Mouse (Mus musculus): Measurements from ENCODE around the gene Wscd1. TPM values are rescaled to one million over a fixed set of nuclear protein-coding genes. Genes with fewer than 3 reads are reported as not detected.

The Wscd1 gene
- total RNA-seq, 1 experiment from 2014 or later: not detected

- ATAC-seq (replicated peaks in 1 of 2; ENCODE audit: insufficient read depth in 1 of 2, low FRiP score in 2 of 2, low TSS enrichment in 1 of 2, low read depth in 1 of 2, poor library complexity in 2 of 2, severe bottlenecking in 2 of 2): no peak
Measured at GRCm38 (mm10) chr11:71764743-71765142, 15.0 kb downstream of the Wscd1 start.

- ATAC-seq (replicated peaks in 1 of 2; ENCODE audit: insufficient read depth in 1 of 2, low FRiP score in 2 of 2, low TSS enrichment in 1 of 2, low read depth in 1 of 2, poor library complexity in 2 of 2, severe bottlenecking in 2 of 2): no peak
Measured at GRCm38 (mm10) chr11:71765335-71765734, 15.6 kb downstream of the Wscd1 start.

DNA sequence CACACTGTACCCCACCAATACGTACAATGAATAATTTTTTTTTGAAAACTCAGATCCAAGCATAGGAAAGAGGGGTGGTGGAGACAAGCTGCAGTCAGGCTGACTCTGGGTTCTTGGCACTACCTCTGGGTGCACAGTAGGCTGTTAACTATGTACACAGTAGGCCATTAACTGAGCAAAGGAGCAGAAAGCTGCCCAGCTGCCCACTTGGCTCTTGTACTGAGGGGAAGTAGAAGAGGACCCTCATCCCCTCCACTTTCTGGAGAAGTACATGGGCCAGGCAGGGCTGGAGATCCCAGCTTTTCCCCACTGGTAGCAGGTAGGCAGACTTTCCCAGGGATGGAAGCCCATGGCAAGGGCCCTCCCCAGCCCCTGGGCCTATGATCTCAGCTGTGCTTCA is 16.7 kb downstream of the Wscd1 start:
- ATAC-seq (replicated peaks in 1 of 2; ENCODE audit: insufficient read depth in 1 of 2, low FRiP score in 2 of 2, low TSS enrichment in 1 of 2, low read depth in 1 of 2, poor library complexity in 2 of 2, severe bottlenecking in 2 of 2): no peak

DNA sequence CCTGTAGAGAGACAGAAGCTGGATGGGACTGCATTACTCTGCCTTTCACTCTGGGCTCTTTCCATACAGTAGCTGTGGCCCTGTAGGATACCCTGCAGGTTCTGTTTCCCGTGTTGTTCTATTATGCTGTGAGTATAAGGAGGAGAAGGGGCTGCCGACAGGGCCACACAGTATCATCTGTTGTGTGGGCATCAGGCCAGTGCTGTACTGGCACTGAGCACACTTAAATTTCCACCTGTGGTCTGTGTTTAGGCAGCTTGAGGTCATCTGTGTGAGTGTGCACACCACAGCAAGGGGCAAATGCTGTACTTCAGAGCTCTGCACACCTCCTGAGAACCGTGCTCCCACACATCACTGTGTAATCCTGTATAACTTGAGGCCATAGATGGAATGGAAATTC is 18.0 kb downstream of the Wscd1 start:
- no peak for ATAC-seq (replicated peaks in 1 of 2; ENCODE audit: insufficient read depth in 1 of 2, low FRiP score in 2 of 2, low TSS enrichment in 1 of 2, low read depth in 1 of 2, poor library complexity in 2 of 2, severe bottlenecking in 2 of 2)

DNA sequence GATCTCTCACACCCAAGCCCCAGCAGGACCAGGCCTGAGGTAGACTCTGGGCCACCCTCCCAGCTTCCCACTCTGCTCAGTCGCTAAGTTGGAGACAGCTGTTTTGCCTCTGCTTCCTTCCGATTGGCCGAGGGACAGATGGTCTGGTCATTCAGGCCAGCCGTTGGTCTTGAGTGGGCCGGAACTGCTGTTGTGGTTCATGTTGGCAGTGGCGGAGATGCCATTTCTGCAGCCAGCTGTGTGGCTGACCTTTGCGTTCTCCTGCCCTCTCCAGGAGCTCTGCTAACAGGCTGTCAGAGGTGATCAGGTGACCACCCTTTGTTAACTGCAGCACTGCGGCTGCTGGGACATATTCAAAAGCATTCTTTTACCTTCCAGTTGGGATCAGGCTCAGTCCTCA is 20.0 kb downstream of the Wscd1 start:
- no peak for ATAC-seq (replicated peaks in 1 of 2; ENCODE audit: insufficient read depth in 1 of 2, low FRiP score in 2 of 2, low TSS enrichment in 1 of 2, low read depth in 1 of 2, poor library complexity in 2 of 2, severe bottlenecking in 2 of 2)

DNA sequence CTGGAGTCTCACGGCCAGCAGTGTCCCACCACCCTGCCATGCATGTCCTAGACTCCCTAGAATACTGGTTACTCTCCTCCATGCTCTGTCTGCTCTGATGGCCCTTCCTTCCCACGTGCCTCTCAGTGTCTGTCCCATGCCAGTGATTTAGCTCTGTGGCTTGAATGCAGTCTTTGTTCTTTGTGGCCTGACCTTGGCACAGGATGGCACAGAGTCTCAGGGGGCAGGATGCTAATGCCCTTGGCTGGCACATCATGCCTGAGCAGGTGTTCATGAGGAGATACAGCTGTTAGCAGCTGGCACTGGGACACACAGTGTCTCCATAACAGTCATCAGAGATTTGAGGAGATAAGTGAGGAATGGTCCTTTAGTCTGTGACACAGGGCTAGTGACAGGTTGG is 20.8 kb downstream of the Wscd1 start:
- no peak for ATAC-seq (replicated peaks in 1 of 2; ENCODE audit: insufficient read depth in 1 of 2, low FRiP score in 2 of 2, low TSS enrichment in 1 of 2, low read depth in 1 of 2, poor library complexity in 2 of 2, severe bottlenecking in 2 of 2)

GRCm38 (mm10) chr11:71771074-71771473 is 21.4 kb downstream of the Wscd1 start:
- ATAC-seq (replicated peaks in 1 of 2; ENCODE audit: insufficient read depth in 1 of 2, low FRiP score in 2 of 2, low TSS enrichment in 1 of 2, low read depth in 1 of 2, poor library complexity in 2 of 2, severe bottlenecking in 2 of 2): no peak

- no peak for ATAC-seq (replicated peaks in 1 of 2; ENCODE audit: insufficient read depth in 1 of 2, low FRiP score in 2 of 2, low TSS enrichment in 1 of 2, low read depth in 1 of 2, poor library complexity in 2 of 2, severe bottlenecking in 2 of 2)
Measured at GRCm38 (mm10) chr11:71772056-71772455, 22.3 kb downstream of the Wscd1 start.

GRCm38 (mm10) chr11:71772802-71773201 is 23.1 kb downstream of the Wscd1 start:
- no peak for ATAC-seq (replicated peaks in 1 of 2; ENCODE audit: insufficient read depth in 1 of 2, low FRiP score in 2 of 2, low TSS enrichment in 1 of 2, low read depth in 1 of 2, poor library complexity in 2 of 2, severe bottlenecking in 2 of 2)

- ATAC-seq (replicated peaks in 1 of 2; ENCODE audit: insufficient read depth in 1 of 2, low FRiP score in 2 of 2, low TSS enrichment in 1 of 2, low read depth in 1 of 2, poor library complexity in 2 of 2, severe bottlenecking in 2 of 2): no peak
Measured at GRCm38 (mm10) chr11:71773986-71774767, 24.5 kb downstream of the Wscd1 start.

DNA sequence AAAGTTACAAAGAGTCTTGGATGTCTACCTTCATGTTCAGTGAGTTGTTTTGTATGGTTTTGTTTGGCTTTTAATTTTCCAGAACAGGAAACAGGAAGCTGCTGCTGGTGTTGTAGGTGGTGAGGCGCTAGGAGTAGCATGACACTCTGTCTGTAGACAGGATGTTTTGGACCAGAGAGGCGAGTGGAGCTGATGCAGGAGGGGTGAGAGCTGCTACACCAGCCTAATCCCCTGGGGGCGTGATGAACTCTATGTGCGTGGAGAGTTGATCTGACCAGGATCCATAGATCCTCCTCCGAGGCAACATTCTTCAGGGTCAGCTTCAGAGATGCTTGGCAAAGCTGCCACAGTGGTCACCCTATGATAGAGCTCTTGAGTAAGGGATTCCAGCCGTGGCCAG is 25.3 kb downstream of the Wscd1 start:
- no peak for ATAC-seq (replicated peaks in 1 of 2; ENCODE audit: insufficient read depth in 1 of 2, low FRiP score in 2 of 2, low TSS enrichment in 1 of 2, low read depth in 1 of 2, poor library complexity in 2 of 2, severe bottlenecking in 2 of 2)

DNA sequence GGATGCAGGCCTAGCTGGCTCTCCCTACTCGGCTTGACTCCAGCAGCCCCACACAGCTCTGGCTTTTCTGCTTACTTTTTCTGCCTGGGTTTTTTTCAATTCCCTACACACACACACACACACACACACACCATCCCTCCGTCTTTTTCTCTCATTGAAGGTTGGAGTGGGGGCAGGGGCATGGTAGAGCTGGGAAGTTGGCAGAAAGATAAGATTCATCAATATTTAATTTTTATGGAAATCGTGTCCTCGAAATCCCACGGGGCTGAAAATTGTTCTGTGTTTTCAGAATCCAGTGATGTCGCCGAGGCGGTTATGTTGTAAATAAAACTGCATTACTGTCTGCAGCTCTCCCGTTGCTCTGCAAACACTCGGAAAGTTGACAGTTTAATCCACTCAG is 29.9 kb downstream of the Wscd1 start:
- no peak for ATAC-seq (replicated peaks in 1 of 2; ENCODE audit: insufficient read depth in 1 of 2, low FRiP score in 2 of 2, low TSS enrichment in 1 of 2, low read depth in 1 of 2, poor library complexity in 2 of 2, severe bottlenecking in 2 of 2)

DNA sequence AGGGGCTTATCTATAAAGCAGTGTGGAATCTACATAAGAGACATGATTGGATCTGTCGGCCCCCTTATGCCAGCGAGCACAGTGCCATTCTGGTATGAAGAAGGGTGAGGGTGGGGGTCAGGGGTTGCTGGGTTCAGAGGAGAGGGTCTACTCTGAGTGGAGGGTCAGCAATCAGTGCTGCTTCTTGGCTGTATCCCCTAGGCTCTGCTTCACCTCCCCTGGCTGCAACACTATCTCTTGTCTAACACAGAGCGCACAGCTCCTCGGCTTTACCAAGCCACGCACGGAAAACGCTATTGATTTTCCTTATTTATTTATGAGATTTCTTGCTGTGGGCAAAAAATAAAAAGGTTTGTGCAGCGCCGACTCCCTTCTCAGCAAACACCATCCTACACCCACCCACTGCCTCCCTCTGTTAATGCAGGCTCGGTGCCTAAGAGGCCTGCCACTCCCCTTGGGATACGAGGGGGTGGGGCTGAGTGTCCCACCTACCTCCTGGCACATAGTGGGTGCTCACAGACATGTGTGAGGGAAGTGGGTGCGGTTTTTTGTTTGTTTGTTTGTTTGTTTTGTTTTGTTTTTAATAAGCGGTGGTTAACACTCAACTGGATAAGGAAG is 32.1 kb downstream of the Wscd1 start:
- no peak for ATAC-seq (replicated peaks in 1 of 2; ENCODE audit: insufficient read depth in 1 of 2, low FRiP score in 2 of 2, low TSS enrichment in 1 of 2, low read depth in 1 of 2, poor library complexity in 2 of 2, severe bottlenecking in 2 of 2)

GRCm38 (mm10) chr11:71785499-71785898 is 35.8 kb downstream of the Wscd1 start:
- ATAC-seq (replicated peaks in 1 of 2; ENCODE audit: insufficient read depth in 1 of 2, low FRiP score in 2 of 2, low TSS enrichment in 1 of 2, low read depth in 1 of 2, poor library complexity in 2 of 2, severe bottlenecking in 2 of 2): no peak

- ATAC-seq (replicated peaks in 1 of 2; ENCODE audit: insufficient read depth in 1 of 2, low FRiP score in 2 of 2, low TSS enrichment in 1 of 2, low read depth in 1 of 2, poor library complexity in 2 of 2, severe bottlenecking in 2 of 2): no peak
Measured at GRCm38 (mm10) chr11:71788209-71788608, 38.5 kb downstream of the Wscd1 start.

DNA sequence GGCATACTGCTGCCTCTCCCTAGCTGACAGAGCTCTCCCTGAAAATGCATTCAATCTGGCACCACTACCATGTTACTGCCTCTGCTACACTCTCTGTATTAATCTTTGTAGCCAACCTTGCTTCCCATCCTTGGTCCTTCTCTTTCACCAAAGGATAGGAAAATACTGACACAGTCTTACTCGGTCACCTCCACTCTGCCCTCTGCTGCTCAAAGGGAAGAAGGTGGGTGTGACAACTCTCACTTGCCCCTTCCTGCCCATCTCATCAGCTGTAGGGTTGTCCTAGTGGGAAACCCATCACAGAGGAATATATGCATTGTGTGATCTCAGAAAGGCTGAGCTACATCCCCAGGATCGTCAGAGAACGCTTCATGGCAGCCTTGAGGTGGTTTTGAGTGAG is 40.5 kb downstream of the Wscd1 start:
- ATAC-seq (replicated peaks in 1 of 2; ENCODE audit: insufficient read depth in 1 of 2, low FRiP score in 2 of 2, low TSS enrichment in 1 of 2, low read depth in 1 of 2, poor library complexity in 2 of 2, severe bottlenecking in 2 of 2): no peak

GRCm38 (mm10) chr11:71799206-71799605 is 49.5 kb downstream of the Wscd1 start:
- ATAC-seq (replicated peaks in 1 of 2; ENCODE audit: insufficient read depth in 1 of 2, low FRiP score in 2 of 2, low TSS enrichment in 1 of 2, low read depth in 1 of 2, poor library complexity in 2 of 2, severe bottlenecking in 2 of 2): no peak

- no peak for ATAC-seq (replicated peaks in 1 of 2; ENCODE audit: insufficient read depth in 1 of 2, low FRiP score in 2 of 2, low TSS enrichment in 1 of 2, low read depth in 1 of 2, poor library complexity in 2 of 2, severe bottlenecking in 2 of 2)
Measured at GRCm38 (mm10) chr11:71808521-71808920, 58.8 kb downstream of the Wscd1 start.

GRCm38 (mm10) chr11:71811828-71812227 is 62.1 kb downstream of the Wscd1 start:
- no peak for ATAC-seq (replicated peaks in 1 of 2; ENCODE audit: insufficient read depth in 1 of 2, low FRiP score in 2 of 2, low TSS enrichment in 1 of 2, low read depth in 1 of 2, poor library complexity in 2 of 2, severe bottlenecking in 2 of 2)

Measured in hematopoietic stem cell, adult 5-6 weeks (primary cell).